Comparison of ENCODE assay signal across 39 mouse cellular contexts in the genomic region with DNA sequence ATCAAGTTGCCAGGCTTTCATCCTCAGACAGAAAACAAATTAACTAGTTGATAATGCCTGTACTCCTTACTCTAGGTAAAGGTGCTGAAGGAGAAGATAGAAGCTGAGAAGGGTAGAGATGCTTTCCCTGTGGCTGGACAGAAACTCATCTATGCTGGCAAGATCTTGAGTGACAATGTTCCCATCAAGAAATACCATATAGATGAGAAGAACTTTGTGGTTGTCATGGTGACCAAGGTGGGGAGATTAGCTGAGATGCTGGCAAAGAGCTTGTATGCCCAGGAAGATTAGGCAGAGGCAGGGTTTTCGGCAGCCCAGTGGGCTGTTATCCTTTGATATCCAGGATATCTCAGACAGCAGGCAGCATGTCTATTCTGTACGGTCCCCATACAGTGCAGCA. TPM values are rescaled to one million over a fixed set of nuclear protein-coding genes. Genes with fewer than 3 reads are reported as not detected.
"Had no signal": no experiment of that assay in that cellular context is flagged by ENCODE, and none has a peak within 500 bp of the region (broad histone marks: within the 10 kb centered on the region; RNA-seq: fewer than 3 reads in every experiment).

No protein-coding gene starts in this region.

RNA-seq across cellular contexts. Expression of gene Zfp791, which starts 12.8 kb away (rescaled TPM):
- total RNA-seq: hematopoietic stem cell, adult 5-6 weeks had no signal

RNA-seq across cellular contexts. Expression of gene Cks1brt, which starts 16.0 kb away (rescaled TPM):
- total RNA-seq: heart, postnatal 10 days; heart, postnatal 14 days; heart, postnatal 25 days; heart, postnatal 36 days; heart, postnatal 4 days; hematopoietic stem cell, adult 5-6 weeks; hindbrain, postnatal 0 days; layer of hippocampus, adult 18-20 months; layer of hippocampus, adult 2 months; layer of hippocampus, adult 8-10 months; layer of hippocampus, postnatal 10 days; layer of hippocampus, postnatal 14 days; layer of hippocampus, postnatal 25 days; layer of hippocampus, postnatal 36 days; left cerebral cortex, adult 18-20 months; left cerebral cortex, adult 2 months had no signal
- polyA plus RNA-seq: heart, embryonic 11.5 days; heart, embryonic 12.5 days; heart, embryonic 13.5 days; heart, embryonic 14.5 days; heart, embryonic 15.5 days; heart, embryonic 16.5 days; heart, postnatal 0 days; hindbrain, embryonic 10.5 days; hindbrain, embryonic 11.5 days; hindbrain, embryonic 13.5 days; hindbrain, embryonic 14.5 days; hindbrain, embryonic 15.5 days; hindbrain, embryonic 16.5 days; hindbrain, postnatal 0 days; intestine, embryonic 14.5 days; intestine, embryonic 15.5 days; intestine, embryonic 16.5 days; intestine, postnatal 0 days; kidney, adult 2 months; kidney, embryonic 14.5 days; kidney, embryonic 15.5 days; kidney, embryonic 16.5 days; kidney, postnatal 0 days; large intestine, adult 2 months had no signal
